Mouse (Mus musculus): ENCODE data around the gene Tmppe.
A peak's percentile ranks its signal among the peaks of the same experiment; 100 is the strongest.
"Not testable (repeated sequence)": the region's sequence is repeated elsewhere in the genome, so short reads cannot be mapped to it uniquely, and the experiment has no call there.

Gene Tmppe

GRCm38 (mm10) chr9:114400949-114401684 lies at the start of gene Tmppe, which contains the start of gene Glb1:
Gene Tmppe, plus strand, starts transcription at chr9:114401105.
Gene Glb1, plus strand, starts transcription at chr9:114401076.
- peak; percentile 72 for DNase-seq (ENCODE audit: low read depth, low spot score)

GRCm38 (mm10) chr9:114367783-114368470 lies 33.0 kb upstream of the Tmppe start:
- no peak for DNase-seq (ENCODE audit: low read depth, low spot score)

GRCm38 (mm10) chr9:114368471-114368858 lies 32.4 kb upstream of the Tmppe start:
- no peak for DNase-seq (ENCODE audit: low read depth, low spot score)

DNA sequence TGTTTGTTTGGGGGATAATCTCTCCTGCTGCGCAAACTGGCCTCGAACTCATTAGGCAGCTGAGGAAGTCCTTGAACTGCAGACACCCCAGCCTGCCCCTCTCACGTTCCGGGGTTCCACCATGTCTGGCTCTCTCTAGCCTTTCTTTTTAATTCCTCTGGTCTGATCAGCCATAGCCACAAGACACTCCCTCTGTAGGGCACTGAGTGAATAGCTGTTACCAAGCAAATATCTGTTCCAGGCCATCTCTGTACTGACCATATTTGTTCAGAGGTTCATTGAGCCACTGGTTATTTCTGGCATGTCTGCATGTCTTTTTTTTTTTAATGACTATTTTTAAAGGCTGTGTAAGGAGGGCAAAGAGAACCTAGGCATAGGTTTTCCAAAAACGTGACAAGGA lies 31.5 kb upstream of the Tmppe start:
- DNase-seq (ENCODE audit: low read depth, low spot score): not testable (repeated sequence)

GRCm38 (mm10) chr9:114371717-114372116 lies 29.2 kb upstream of the Tmppe start:
- not testable (repeated sequence) for DNase-seq (ENCODE audit: low read depth, low spot score)

- DNase-seq (ENCODE audit: low read depth, low spot score): no peak
These were observed 25.5 kb upstream of the Tmppe start for GRCm38 (mm10) chr9:114375276-114375962.

GRCm38 (mm10) chr9:114377168-114377567 lies 23.7 kb upstream of the Tmppe start:
- no peak for DNase-seq (ENCODE audit: low read depth, low spot score)

- DNase-seq (ENCODE audit: low read depth, low spot score): no peak
These were observed 21.0 kb upstream of the Tmppe start for GRCm38 (mm10) chr9:114379871-114380270.

- DNase-seq (ENCODE audit: low read depth, low spot score): no peak
These were observed 19.8 kb upstream of the Tmppe start for GRCm38 (mm10) chr9:114380881-114381733.

- DNase-seq (ENCODE audit: low read depth, low spot score): no peak
These were observed 17.8 kb upstream of the Tmppe start for GRCm38 (mm10) chr9:114382936-114383710.

DNA sequence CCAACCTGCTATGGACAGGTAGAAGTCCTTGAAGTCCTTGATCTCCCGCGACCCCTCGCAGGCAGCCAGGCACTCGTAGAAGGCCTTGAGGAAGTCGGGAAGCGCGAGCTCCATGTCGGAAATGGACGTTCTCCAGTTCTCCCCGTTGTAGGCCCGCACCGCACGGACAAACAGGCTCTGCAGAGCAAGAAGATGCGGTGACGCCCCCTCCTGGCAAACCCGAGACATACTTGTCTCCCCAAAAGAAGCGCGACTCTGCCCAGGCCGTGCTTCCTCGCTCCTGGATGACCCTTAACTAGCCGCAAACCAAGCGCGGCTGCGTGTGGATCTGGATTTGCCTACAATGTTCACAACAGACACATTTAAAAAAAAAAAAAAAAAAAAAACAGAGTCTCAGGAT lies 16.2 kb upstream of the Tmppe start:
- DNase-seq (ENCODE audit: low read depth, low spot score): no peak

DNA sequence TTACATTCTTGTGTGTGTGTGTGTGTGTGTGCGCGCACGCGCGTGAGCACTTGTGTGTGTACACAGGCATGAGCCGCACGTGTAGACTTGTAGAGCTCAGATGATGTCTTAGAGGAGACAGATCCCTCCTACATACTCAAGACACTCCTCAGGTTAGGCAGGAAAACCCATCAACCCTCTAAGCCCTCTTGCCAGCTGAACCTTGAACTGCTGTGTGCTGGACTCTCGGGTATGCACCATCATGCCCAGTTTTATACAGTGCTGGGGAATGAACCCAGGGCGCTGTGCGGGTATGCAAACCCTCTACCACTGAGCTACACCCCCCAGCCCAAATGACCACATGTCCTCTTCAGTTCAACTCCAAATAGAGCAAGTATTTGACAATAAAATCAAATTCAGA lies 15.7 kb upstream of the Tmppe start:
- no peak for DNase-seq (ENCODE audit: low read depth, low spot score)

DNA sequence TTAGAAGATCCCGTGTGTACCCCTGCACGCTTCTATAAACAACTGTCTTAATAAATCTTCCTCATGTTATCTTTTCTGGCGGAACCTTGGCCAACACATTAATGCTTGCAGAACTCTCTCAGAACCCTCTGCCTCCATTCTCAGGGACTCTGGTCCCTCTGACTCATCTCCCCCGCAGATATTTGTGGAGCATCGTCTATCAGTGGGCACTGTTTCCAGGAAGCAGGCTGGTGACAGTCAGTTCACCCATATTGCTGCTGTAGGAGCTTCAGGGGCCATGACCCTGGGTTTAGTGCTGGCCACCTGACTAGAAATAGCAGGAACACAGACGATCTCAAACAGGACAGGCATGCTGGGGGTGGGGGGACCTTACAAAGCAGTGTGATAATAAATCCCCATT lies 13.8 kb upstream of the Tmppe start:
- DNase-seq (ENCODE audit: low read depth, low spot score): no peak

DNA sequence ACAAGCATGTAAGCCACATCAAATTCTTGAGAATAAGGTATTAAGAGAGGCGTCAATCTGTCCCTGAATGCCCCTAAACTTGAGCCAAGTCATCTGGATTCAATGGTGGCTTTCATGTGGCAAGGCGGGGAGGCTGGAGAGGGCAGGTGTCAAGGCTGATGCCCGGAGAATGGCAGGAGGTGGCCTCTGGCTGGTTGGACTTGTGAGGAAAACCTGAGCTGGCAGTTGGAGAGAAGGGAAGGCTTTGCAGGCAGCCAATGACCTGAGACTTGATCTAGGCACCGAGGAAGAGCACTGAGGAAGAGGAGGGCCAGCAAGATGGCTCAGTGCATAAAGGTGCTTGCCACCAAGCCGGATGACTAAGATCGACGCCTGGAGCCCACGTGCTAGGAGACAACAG lies 12.6 kb upstream of the Tmppe start:
- no peak for DNase-seq (ENCODE audit: low read depth, low spot score)

GRCm38 (mm10) chr9:114388701-114389370 lies 12.1 kb upstream of the Tmppe start:
- peak; percentile 60 for DNase-seq (ENCODE audit: low read depth, low spot score)

DNA sequence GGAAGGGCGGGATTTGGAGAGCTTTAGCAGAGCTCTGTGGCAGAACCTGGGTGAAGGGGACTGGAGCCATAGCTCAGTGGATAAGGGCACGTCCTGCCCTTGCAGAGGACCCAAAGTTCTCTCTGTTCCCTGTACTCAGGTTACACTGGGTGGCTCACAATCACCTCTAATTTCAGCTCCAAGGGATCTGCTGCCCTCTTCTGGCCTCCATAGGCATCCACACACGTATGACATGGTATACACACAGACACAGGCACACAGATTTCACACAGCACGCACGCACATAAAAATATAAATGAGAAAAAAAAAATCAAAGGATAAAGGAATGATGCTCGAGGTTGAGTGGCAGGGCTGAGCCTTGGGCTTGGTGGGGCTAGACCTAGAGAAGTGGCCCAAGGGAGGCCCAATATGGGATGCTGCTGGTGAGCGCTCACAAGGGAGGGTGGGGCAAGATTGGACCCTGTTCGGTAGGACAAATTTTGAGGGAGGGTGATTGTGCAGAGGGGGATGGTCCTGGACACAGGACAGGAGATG lies 11.5 kb upstream of the Tmppe start:
- peak; percentile 50 for DNase-seq (ENCODE audit: low read depth, low spot score)

DNA sequence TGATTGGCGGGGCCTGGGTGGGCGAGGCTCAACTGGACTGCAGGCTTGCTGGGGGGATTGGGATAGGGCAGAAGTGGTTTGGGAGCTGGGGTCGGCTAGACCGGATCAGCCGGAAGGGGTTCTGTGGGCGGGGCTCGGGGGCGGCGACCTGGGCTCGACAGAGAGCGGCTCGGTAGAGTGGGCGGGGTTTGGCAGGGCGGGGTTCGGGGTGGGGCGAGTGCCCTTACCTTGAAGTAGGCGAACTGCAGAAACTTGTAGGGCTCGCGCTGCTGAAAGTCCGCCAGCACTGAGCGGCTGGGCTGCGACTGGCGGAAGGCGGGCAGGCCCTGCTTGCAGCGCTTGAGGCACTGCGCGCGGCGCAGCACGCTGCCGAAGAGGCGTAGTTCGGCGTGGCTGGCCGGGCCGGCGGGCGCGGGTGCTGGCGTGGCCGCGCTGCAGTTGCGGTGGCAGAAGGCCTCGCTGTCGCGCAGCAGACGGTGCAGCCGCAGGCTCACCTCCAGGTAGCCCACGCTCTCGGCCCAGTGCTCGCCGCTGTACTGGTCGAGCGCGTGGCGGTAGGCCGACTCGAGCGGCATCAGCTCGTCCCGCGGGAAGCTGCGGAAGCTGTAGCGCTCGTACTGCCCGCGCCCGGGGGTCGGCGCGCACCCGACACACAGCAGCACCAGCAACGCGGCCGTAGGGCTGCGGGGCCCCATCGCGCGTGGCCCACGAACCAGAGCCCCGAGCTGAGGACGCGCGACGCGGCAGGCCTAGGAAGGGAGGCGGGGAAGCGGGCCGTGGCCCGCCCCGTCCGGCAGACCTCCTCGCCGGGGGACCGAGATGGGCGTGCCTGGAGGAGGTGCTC lies 10.8 kb upstream of the Tmppe start, which contains the start of gene Crtap:
Crtap (minus strand) TSS at position 771 of the 844 bp plus-strand sequence.
- DNase-seq (ENCODE audit: low read depth, low spot score): no peak

DNA sequence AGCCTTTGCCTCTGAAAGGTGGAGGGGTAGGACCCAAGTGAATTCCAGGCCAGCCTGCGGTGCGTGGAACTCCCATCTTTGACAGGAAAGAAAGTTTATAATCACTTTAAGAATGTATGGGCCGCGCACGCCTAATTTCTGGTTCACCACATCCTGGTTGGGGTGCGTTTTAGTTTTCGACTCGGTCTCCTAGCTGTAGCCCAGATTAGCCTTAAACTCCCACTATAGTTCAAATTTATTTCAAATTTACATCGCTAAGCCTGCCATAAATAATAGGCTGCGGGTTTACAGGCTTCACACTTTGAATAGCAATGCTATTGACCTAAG lies 10.2 kb upstream of the Tmppe start:
- DNase-seq (ENCODE audit: low read depth, low spot score): no peak

GRCm38 (mm10) chr9:114394136-114394535 lies 6.8 kb upstream of the Tmppe start:
- DNase-seq (ENCODE audit: low read depth, low spot score): not testable (repeated sequence)

Measured in skeletal muscle tissue, adult 2 months (tissue).